Mouse (Mus musculus): ENCODE data around the gene Pcyt2. TPM values are rescaled to one million over a fixed set of nuclear protein-coding genes. Genes with fewer than 3 reads are reported as not detected.
A peak's percentile ranks its signal among the peaks of the same experiment; 100 is the strongest.

Pcyt2 gene
- polyA plus RNA-seq, 1 experiment from 2014 or later: 148 TPM

DNA sequence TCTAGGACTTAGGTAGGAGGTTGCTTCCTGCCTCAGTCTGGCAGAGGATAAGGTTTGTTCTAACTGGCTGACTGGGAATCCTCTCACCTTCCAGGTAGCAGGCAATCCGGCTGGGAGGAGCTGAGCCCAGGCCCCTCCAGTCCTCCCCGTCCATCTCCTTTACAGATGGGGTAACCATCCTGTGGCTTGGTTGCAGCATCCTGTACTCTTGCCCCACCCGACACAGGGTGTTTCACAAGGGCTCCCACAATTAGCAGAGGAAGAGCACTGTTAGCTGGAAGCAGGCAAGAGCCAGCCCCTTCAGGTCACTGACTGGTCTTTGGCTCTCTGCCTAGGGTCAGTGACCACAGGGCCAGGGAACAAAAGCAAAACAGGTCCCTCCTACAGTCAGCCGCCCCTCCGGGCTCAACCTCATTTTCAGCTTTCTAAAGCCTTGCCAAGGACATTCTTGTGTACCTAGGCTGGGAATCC is 12.7 kb upstream of the Pcyt2 start:
- H3K4me2 ChIP-seq (ENCODE audit: low read length): no peak overlapping the region
- no peak overlapping the region for H3K27ac ChIP-seq (replicated peaks; ENCODE audit: low read depth, low read length)
- H3K9ac ChIP-seq (replicated peaks; ENCODE audit: low read length): peak overlapping the region; percentile 22; the same call in 1 of the 2 replicates
- H3K4me1 ChIP-seq (ENCODE audit: control insufficient read depth, insufficient read depth, low read length): peaks cover 13% of the 10 kb centered on the region
- H3K27me3 ChIP-seq (ENCODE audit: control insufficient read depth, insufficient read depth, low read length): no peaks in the 10 kb centered on the region
- no peak for ATAC-seq (ENCODE audit: low FRiP score, low TSS enrichment)
- H3K9me3 ChIP-seq (ENCODE audit: control insufficient read depth, low read length): no peaks in the 10 kb centered on the region
- no peak overlapping the region for H3K4me3 ChIP-seq (replicated peaks; ENCODE audit: low read depth, low read length)
- WGBS: 29% methylated on average over 5 of the region's 5 CpGs
- peaks cover 28% of the 10 kb centered on the region for H3K36me3 ChIP-seq (ENCODE audit: control insufficient read depth, insufficient read depth, low read length)
- DNase-seq: no peak

DNA sequence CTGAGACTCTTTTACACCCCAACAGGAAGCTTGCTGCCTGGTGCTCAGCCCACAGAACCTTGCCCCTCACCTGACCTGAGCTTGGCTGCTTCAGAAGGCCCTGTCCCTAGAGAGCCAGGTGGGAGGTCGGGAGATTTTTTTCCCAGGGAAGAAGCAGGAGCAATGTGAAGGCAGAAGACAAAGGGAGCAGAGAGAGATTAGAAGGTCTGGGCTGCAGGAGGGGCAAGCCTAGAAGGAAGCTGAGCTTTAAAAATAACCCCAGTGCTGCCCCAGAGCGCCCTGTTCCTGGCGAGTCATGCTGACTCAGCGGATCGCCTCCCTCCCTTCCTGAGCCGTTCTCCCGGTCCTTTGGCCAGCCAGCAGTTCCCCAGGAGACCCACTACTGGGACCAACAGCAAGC is 12.2 kb upstream of the Pcyt2 start:
- 27% methylated on average over 7 of the region's 7 CpGs for WGBS
- Histone ChIP-seq H3K9me3 (ENCODE audit: control insufficient read depth, low read length) (no peaks in the 10 kb centered on the region), H3K27ac (replicated peaks; ENCODE audit: low read depth, low read length) (no peak overlapping the region), H3K9ac (replicated peaks; ENCODE audit: low read length) (peak overlapping the region; percentile 22; the same call in 1 of the 2 replicates), H3K4me1 (ENCODE audit: control insufficient read depth, insufficient read depth, low read length) (peaks cover 17% of the 10 kb centered on the region), H3K27me3 (ENCODE audit: control insufficient read depth, insufficient read depth, low read length) (no peaks in the 10 kb centered on the region), H3K4me3 (replicated peaks; ENCODE audit: low read depth, low read length) (no peak overlapping the region; the same call in 1 of the 2 replicates), H3K4me2 (ENCODE audit: low read length) (no peak overlapping the region), H3K36me3 (ENCODE audit: control insufficient read depth, insufficient read depth, low read length) (peaks cover 28% of the 10 kb centered on the region)
- ATAC-seq (ENCODE audit: low FRiP score, low TSS enrichment): no peak
- no peak for DNase-seq

DNA sequence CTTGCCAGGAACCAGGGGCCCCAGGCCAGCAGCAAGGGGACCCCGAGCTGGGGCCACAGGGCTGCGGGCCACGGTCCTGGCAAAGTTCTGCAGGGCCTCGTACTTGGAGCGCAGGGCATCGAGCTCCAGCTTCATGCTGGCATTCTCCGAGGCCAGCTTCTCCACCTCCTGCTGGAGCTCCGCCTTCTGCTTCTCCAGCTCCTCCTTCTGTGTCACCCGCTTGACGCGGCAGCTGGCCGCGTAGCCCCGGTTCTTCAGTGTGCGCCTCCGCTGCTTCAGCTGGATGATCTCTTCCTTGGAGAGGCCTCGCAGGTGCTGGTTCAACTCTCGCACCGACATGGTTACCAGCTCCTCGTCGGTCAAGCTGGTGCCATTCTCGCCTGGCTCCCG is 11.6 kb upstream of the Pcyt2 start:
- H3K9ac ChIP-seq (replicated peaks; ENCODE audit: low read length): no peak overlapping the region
- DNase-seq: no peak
- peaks cover 18% of the 10 kb centered on the region for H3K4me1 ChIP-seq (ENCODE audit: control insufficient read depth, insufficient read depth, low read length)

GRCm38 (mm10) chr11:120628601-120629340 is 11.0 kb upstream of the Pcyt2 start:
- WGBS: 95% methylated on average over 23 of the region's 23 CpGs

More for the DNA sequence above, 11.6 kb upstream of the Pcyt2 start:
- WGBS: 64% methylated on average over 23 of the region's 23 CpGs
- Histone ChIP-seq H3K27me3 (ENCODE audit: control insufficient read depth, insufficient read depth, low read length) (no peaks in the 10 kb centered on the region), H3K27ac (replicated peaks; ENCODE audit: low read depth, low read length) (no peak overlapping the region), H3K9me3 (ENCODE audit: control insufficient read depth, low read length) (no peaks in the 10 kb centered on the region), H3K4me3 (replicated peaks; ENCODE audit: low read depth, low read length) (no peak overlapping the region), H3K4me2 (ENCODE audit: low read length) (no peak overlapping the region), H3K36me3 (ENCODE audit: control insufficient read depth, insufficient read depth, low read length) (peaks cover 28% of the 10 kb centered on the region)
- no peak for ATAC-seq (ENCODE audit: low FRiP score, low TSS enrichment)

DNA sequence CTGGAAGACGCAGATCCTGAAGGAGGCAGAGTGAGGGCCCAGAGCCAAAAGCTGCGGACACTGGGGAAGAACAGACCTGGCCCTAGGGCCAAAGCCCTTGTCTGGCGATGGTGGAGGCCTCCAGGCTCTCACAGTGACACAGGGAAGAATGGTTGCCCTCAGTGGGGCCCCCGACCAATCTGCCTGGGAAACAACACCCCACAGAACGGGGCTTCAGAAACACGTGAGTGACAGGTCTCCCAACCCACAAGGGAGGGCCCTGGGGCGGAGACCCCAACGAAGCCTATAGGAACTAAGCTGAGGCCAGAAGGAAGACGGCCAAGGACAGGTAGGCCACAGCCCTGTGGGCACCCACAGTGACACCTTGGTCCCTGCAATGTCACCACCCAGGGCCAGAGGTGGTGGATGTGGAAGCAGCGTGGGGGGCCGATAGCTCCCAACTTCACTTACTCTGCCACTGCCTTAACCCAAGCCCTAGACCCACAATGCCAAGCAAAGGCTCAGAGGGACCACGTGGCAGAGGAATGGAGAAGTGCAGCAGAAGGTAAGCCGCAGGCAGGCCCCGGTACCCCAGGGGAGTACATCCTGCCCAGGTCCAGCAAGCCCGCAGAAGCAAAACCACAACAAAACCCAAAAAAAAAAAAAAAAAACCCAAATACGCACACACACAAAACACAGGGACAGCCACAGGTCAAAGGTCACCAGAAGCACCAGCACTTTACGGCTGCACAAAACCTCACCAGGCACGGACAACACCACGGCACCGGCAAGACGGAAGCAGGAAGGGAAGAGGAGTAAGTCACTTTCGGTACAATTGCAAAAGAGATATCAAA is 9.9 kb upstream of the Pcyt2 start:
- Histone ChIP-seq H3K4me2 (ENCODE audit: low read length) (no peak overlapping the region), H3K4me3 (replicated peaks; ENCODE audit: low read depth, low read length) (no peak overlapping the region), H3K27me3 (ENCODE audit: control insufficient read depth, insufficient read depth, low read length) (no peaks in the 10 kb centered on the region), H3K27ac (replicated peaks; ENCODE audit: low read depth, low read length) (no peak overlapping the region), H3K9me3 (ENCODE audit: control insufficient read depth, low read length) (no peaks in the 10 kb centered on the region), H3K36me3 (ENCODE audit: control insufficient read depth, insufficient read depth, low read length) (peaks cover 33% of the 10 kb centered on the region), H3K4me1 (ENCODE audit: control insufficient read depth, insufficient read depth, low read length) (peaks cover 24% of the 10 kb centered on the region), H3K9ac (replicated peaks; ENCODE audit: low read length) (no peak overlapping the region)
- WGBS: 81% methylated on average over 22 of the region's 22 CpGs
- DNase-seq: no peak
- no peak for ATAC-seq (ENCODE audit: low FRiP score, low TSS enrichment)

More at GRCm38 (mm10) chr11:120628601-120629340, 11.0 kb upstream of the Pcyt2 start:
- Histone ChIP-seq H3K4me3 (replicated peaks; ENCODE audit: low read depth, low read length) (no peak overlapping the region), H3K27ac (replicated peaks; ENCODE audit: low read depth, low read length) (no peak overlapping the region), H3K4me1 (ENCODE audit: control insufficient read depth, insufficient read depth, low read length) (peaks cover 24% of the 10 kb centered on the region), H3K27me3 (ENCODE audit: control insufficient read depth, insufficient read depth, low read length) (no peaks in the 10 kb centered on the region), H3K9me3 (ENCODE audit: control insufficient read depth, low read length) (no peaks in the 10 kb centered on the region), H3K4me2 (ENCODE audit: low read length) (no peak overlapping the region), H3K36me3 (ENCODE audit: control insufficient read depth, insufficient read depth, low read length) (peaks cover 28% of the 10 kb centered on the region), H3K9ac (replicated peaks; ENCODE audit: low read length) (no peak overlapping the region)
- DNase-seq: no peak
- ATAC-seq (ENCODE audit: low FRiP score, low TSS enrichment): no peak

DNA sequence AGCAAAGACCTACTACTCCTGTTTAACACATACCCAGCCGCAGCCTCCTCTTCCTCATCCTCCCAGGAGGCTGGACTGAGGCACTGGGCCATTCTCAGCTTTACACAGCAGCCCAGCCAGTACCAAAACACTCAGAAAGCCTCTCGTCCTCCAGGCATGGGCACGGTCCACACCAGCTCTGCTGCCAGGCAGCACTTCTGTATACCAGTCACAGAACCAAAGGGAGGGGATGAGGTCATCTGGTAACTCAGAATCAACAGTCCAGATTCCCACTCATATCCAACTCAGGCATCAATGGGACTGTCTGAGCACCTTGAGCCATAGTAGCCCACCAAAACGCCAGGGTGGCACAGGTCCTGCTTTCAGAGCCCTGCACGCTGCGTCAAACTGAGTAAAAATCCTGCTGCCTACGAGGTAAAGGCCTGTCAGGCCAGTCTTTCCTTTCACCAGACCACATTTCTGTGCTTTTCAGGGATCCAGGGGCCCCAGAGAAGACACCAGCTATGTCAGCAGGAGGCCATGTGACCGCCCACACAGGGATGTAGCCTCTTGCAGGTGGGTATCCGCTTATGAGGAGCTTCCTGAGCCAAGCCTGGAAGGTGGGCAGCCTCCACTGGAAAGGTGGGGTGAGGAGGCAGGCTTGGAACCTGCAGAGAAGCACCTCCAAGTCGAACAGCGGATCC is 9.2 kb upstream of the Pcyt2 start:
- peaks cover 41% of the 10 kb centered on the region for H3K36me3 ChIP-seq (ENCODE audit: control insufficient read depth, insufficient read depth, low read length)
- no peaks in the 10 kb centered on the region for H3K9me3 ChIP-seq (ENCODE audit: control insufficient read depth, low read length)
- ATAC-seq (ENCODE audit: low FRiP score, low TSS enrichment) (no peak), DNase-seq (no peak)
- 93% methylated on average over 11 of the region's 11 CpGs for WGBS
- H3K4me1 ChIP-seq (ENCODE audit: control insufficient read depth, insufficient read depth, low read length): peaks cover 19% of the 10 kb centered on the region
- no peak overlapping the region for H3K4me3 ChIP-seq (replicated peaks; ENCODE audit: low read depth, low read length)
- H3K27me3 ChIP-seq (ENCODE audit: control insufficient read depth, insufficient read depth, low read length): no peaks in the 10 kb centered on the region
- no peak overlapping the region for H3K9ac ChIP-seq (replicated peaks; ENCODE audit: low read length)
- H3K4me2 ChIP-seq (ENCODE audit: low read length): no peak overlapping the region
- H3K27ac ChIP-seq (replicated peaks; ENCODE audit: low read depth, low read length): no peak overlapping the region

- Histone ChIP-seq H3K27me3 (ENCODE audit: control insufficient read depth, insufficient read depth, low read length) (no peaks in the 10 kb centered on the region), H3K4me1 (ENCODE audit: control insufficient read depth, insufficient read depth, low read length) (peaks cover 14% of the 10 kb centered on the region), H3K27ac (replicated peaks; ENCODE audit: low read depth, low read length) (peak within 1 kb of the TSS; percentile 86), H3K9ac (replicated peaks; ENCODE audit: low read length) (peak within 1 kb of the TSS; percentile 72), H3K4me3 (replicated peaks; ENCODE audit: low read depth, low read length) (peak within 1 kb of the TSS; percentile 94), H3K36me3 (ENCODE audit: control insufficient read depth, insufficient read depth, low read length) (peaks cover 58% of the 10 kb centered on the region), H3K4me2 (ENCODE audit: low read length) (peak within 1 kb of the TSS; percentile 98), H3K9me3 (ENCODE audit: control insufficient read depth, low read length) (no peaks in the 10 kb centered on the region)
- peak; percentile 31; the same call in 1 of the 2 replicates for ATAC-seq (ENCODE audit: low FRiP score, low TSS enrichment)
- 25% methylated on average over 5 of the region's 5 CpGs for whole genome bisulfite sequencing
- no peak for DNase-seq
Measured at GRCm38 (mm10) chr11:120625152-120625775, 7.5 kb upstream of the Pcyt2 start, which contains the start of gene Sirt7. TSS of gene Sirt7 (minus strand) at chr11:120625240.

GRCm38 (mm10) chr11:120624680-120625111 is 7.0 kb upstream of the Pcyt2 start:
- peaks cover 14% of the 10 kb centered on the region for H3K4me1 ChIP-seq (ENCODE audit: control insufficient read depth, insufficient read depth, low read length)
- under 1% methylated on average over 43 of the region's 53 CpGs for WGBS
- H3K27ac ChIP-seq (replicated peaks; ENCODE audit: low read depth, low read length): peak overlapping the region; percentile 86
- peak overlapping the region; percentile 98 for H3K4me2 ChIP-seq (ENCODE audit: low read length)
- H3K36me3 ChIP-seq (ENCODE audit: control insufficient read depth, insufficient read depth, low read length): peaks cover 63% of the 10 kb centered on the region
- DNase-seq: peak; percentile 95
- peak; percentile 83 for ATAC-seq (ENCODE audit: low FRiP score, low TSS enrichment)
- peak overlapping the region; percentile 94 for H3K4me3 ChIP-seq (replicated peaks; ENCODE audit: low read depth, low read length)
- H3K27me3 ChIP-seq (ENCODE audit: control insufficient read depth, insufficient read depth, low read length): no peaks in the 10 kb centered on the region
- no peaks in the 10 kb centered on the region for H3K9me3 ChIP-seq (ENCODE audit: control insufficient read depth, low read length)
- H3K9ac ChIP-seq (replicated peaks; ENCODE audit: low read length): peak overlapping the region; percentile 72
